Mouse (Mus musculus) CD4-positive, CD25-positive, alpha-beta regulatory T cell, adult 4 months (primary cell): ENCODE measurements around the gene Trarg1. TPM values are rescaled to one million over a fixed set of nuclear protein-coding genes. Genes with fewer than 3 reads are reported as not detected.

ENCODE experiments used
- ATAC-seq: one replicate; pipeline ENCODE4 v1.8.0; 2017
- polyA plus RNA-seq, 2 experiments: library from polyadenylated mRNA; unstranded; fragments of 100-300 nt; shearing (Covaris generic); gene quantifications; one replicate each; pipeline ENCODE4 v1.2.1; 2017

The Trarg1 gene
- polyA plus RNA-seq, 2 experiments from 2014 or later: not detected

DNA sequence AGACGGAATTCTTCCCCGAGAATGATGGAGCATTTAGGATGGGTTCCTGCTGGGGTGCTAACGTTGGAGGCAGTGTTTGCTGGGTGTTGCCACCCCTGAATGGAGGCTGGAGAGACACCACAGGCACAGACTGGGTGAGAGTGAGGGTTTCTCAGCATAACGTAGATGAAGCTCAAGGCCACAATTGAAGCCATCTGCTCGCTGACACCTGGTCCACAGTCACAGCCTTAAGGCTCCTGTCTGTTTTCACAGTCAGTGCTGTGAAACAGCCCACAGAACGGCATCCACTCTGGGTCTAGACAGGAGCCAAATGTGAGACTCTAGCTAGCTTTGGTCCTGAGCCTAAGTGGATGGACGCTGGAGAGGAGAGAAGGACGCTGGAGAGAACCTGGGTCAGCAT lies 5.4 kb upstream of the Trarg1 start:
- no peak for ATAC-seq

GRCm38 (mm10) chr11:76674704-76675103 lies 4.9 kb upstream of the Trarg1 start:
- ATAC-seq: no peak

- no peak for ATAC-seq
Measured at GRCm38 (mm10) chr11:76685604-76686003, 6.0 kb downstream of the Trarg1 start.

- ATAC-seq: no peak
Measured at GRCm38 (mm10) chr11:76692096-76692495, 12.5 kb downstream of the Trarg1 start.

GRCm38 (mm10) chr11:76695810-76696209 lies 16.2 kb downstream of the Trarg1 start:
- no peak for ATAC-seq

- no peak for ATAC-seq
Measured at GRCm38 (mm10) chr11:76699626-76700025, 20.0 kb downstream of the Trarg1 start.

- ATAC-seq: no peak
Measured at GRCm38 (mm10) chr11:76707656-76708055, 28.0 kb downstream of the Trarg1 start.

DNA sequence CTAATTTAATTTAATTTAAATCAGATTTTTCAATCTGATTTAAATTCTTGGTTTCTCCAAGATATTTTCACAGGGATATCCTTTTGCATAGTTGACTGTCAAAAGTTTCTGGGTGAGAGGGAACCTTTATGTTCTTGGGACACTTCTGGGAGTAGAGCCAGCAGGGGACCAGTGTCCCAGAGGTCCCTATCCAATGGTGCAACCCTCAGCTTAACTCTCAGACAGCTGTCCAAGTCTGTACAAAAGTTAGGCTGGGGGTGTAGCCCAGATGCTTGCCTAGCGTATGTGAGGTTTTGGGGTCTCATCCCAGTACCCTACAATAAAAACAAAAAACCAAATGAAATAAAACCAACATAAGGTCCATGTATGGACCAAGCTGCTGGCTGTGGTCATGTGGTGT lies 28.5 kb downstream of the Trarg1 start:
- ATAC-seq: no peak

GRCm38 (mm10) chr11:76708881-76709280 lies 29.3 kb downstream of the Trarg1 start:
- no peak for ATAC-seq

GRCm38 (mm10) chr11:76709625-76710452 lies 30.2 kb downstream of the Trarg1 start:
- ATAC-seq: no peak

GRCm38 (mm10) chr11:76717000-76717399 lies 37.4 kb downstream of the Trarg1 start:
- no peak for ATAC-seq

GRCm38 (mm10) chr11:76723911-76724310 lies 44.3 kb downstream of the Trarg1 start:
- no peak for ATAC-seq

GRCm38 (mm10) chr11:76728093-76728492 lies 48.5 kb downstream of the Trarg1 start:
- ATAC-seq: no peak

DNA sequence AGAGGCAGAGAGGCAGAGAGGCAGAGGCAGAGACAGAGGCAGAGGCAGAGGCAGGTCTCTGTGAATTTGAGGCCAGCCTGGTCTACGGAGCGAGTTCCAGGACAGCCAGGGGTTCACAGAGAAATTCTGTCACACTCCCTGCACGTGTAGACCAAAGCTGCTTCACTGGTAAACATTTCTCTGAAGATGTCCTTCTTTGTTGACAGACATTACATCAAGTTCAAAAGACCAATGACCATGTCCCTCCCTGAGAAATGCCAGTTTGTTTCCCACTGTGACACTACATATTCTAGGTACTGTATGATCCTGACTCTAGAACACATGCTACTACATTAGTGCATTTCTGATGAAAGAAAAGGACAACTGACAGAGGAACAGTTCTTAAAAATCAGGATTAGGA lies 51.0 kb downstream of the Trarg1 start:
- no peak for ATAC-seq

DNA sequence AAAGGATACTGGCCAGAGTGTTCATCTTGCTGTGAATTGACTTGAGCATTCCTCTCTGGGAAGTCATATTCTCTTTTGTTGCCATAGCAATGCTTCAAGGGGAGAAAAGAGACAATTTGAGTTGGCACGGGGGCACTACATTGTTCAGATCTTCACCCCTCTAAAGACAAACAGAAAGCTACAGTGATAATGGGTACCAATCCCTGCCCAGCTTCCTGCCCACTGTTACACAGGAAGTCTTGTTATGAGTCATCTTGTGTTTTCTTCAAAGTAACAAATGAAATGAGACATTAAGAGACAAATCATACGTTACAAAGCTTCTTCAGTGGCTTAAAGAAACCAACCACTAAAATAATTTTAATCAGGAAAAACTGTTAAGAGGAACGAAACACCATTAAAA lies 55.0 kb downstream of the Trarg1 start:
- peak; percentile 94 for ATAC-seq

- ATAC-seq: peak; percentile 19
Measured at GRCm38 (mm10) chr11:76735753-76736324, 56.2 kb downstream of the Trarg1 start.

DNA sequence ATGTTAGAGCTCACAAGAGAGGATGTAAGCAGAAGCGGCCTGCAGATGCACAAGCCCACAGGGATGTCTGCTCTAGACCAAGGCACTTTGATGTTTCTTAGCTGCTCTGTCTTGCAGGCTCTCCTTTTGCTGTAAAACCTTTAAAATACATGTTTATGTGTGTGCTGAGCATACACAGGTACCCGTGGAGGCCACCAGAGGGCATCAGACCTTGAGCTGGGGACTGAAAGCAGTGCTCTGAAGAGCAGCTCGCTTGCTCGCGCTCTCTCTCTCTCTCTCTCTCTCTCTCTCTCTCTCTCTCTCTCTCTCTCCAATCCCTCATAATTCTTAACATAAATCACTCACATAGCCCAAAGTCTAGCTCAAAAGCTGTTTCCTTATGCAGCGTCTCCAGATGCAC lies 59.5 kb downstream of the Trarg1 start:
- ATAC-seq: peak; percentile 23

DNA sequence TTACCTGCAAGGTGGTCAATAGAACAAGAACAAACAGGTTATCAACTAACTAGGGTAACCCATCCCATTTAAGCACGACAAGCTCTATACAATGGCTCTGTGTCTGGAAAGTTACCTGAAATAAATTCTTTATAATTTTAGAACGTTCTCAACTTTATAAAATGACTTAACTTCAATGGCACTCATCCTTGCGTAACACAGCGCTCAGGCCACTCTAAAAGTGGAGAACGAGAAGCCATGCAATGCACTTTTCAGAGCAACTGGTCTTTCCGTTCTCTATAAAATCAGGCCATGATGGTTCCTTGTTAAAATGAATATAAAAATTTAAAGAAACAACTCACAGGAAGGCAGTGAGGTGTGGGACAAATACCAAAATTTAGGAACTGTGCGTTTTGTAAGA lies 62.9 kb downstream of the Trarg1 start:
- no peak for ATAC-seq

DNA sequence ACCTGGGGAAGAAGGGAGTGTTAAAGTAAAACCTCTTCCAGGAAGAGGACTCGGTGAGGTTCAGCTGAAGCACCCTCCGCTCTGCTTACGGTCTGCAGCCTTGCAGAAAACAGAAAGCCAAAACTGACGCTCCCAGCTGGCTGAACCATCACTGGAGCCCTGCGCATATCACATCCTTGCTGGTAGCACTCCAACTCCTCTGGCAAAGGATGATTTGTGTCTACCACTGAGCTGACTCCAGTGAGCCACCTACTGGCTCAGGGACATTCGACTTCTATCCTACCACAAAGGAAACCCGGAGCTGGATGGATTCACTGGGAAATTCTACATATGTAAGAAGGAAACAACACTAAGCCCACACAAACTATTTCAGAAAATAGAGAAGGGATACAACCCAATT lies 64.9 kb downstream of the Trarg1 start:
- no peak for ATAC-seq

GRCm38 (mm10) chr11:76745921-76746320 lies 66.3 kb downstream of the Trarg1 start:
- no peak for ATAC-seq
